Mouse (Mus musculus) embryonic facial prominence, embryonic 14.5 days (tissue): ENCODE measurements around the gene Arpc2. TPM values are rescaled to one million over a fixed set of nuclear protein-coding genes. Genes with fewer than 3 reads are reported as not detected.
A peak's percentile ranks its signal among the peaks of the same experiment; 100 is the strongest.

Experiments used
- ATAC-seq: fragments of 200-750 bp; cut with Nextera tagmentation; 2 replicates; pipeline ENCODE4 v1.8.0; 2017; ENCODE audit warnings: low read depth, moderate number of reproducible peaks, moderate TSS enrichment
- DNase-seq: peaks from one replicate; pipeline ENCODE4 v3.0.0-alpha.2; 2015; ENCODE audit warnings: low spot score
- H3K27ac ChIP-seq: fragments of 300-500 bp; sonication (generic); replicated peaks from 2 replicates; pipeline ENCODE4 v1.5.1; 2014; ENCODE audit warnings: low read depth, mild to moderate bottlenecking, low read length, moderate library complexity
- H3K27me3 ChIP-seq: fragments of 300-500 bp; sonication (generic); replicated peaks from 2 replicates; pipeline ENCODE4 v1.6.1; 2014; ENCODE audit warnings: low read length; ENCODE audit not compliant: control insufficient read depth, insufficient read depth
- H3K36me3 ChIP-seq: fragments of 300-500 bp; sonication (generic); 2 replicates; pipeline ENCODE4 v1.6.1; 2014; ENCODE audit warnings: low read length, mixed read lengths; ENCODE audit not compliant: control insufficient read depth, insufficient read depth
- H3K4me1 ChIP-seq: fragments of 300-500 bp; sonication (generic); 2 replicates; pipeline ENCODE4 v1.6.1; 2014; ENCODE audit warnings: antibody characterized with exemption, low read length; ENCODE audit not compliant: control insufficient read depth, insufficient read depth
- H3K4me2 ChIP-seq: fragments of 300-500 bp; sonication (generic); 2 replicates; pipeline ENCODE4 v1.6.1; 2014; ENCODE audit warnings: low read depth, mild to moderate bottlenecking, low read length, moderate library complexity, mixed read lengths
- H3K4me3 ChIP-seq: fragments of 300-500 bp; sonication (generic); 2 replicates; pipeline ENCODE4 v1.5.1; 2014; ENCODE audit warnings: low read depth, mild to moderate bottlenecking, low read length
- H3K9ac ChIP-seq: fragments of 300-500 bp; sonication (generic); 2 replicates; pipeline ENCODE4 v1.6.1; 2014; ENCODE audit warnings: low read depth, mild to moderate bottlenecking, low read length, moderate library complexity, mixed read lengths
- H3K9me3 ChIP-seq: fragments of 300-500 bp; sonication (generic); 2 replicates; pipeline ENCODE4 v1.6.1; 2016; ENCODE audit warnings: low read length; ENCODE audit not compliant: control insufficient read depth
- WGBS: fragments of 180-500 bp; shearing (Covaris S2); extraction: QIAGEN DNeasy Blood & Tissue Kit; methylation state at CpG from one replicate; pipeline ENCODE4 v1.1.7; 2014; 5-methylcytosine and 5-hydroxymethylcytosine counted together
- polyA plus RNA-seq: library from polyadenylated mRNA; unstranded; fragments of >200 nt; fragmentation: Nextera tagmentation; extraction: Ambion mirVana; gene quantifications from 2 replicates; pipeline ENCODE4 v1.2.1, GENCODE M21; 2014

The Arpc2 gene
- polyA plus RNA-seq, 1 experiment from 2014 or later = 341 TPM

GRCm38 (mm10) chr1:74297269-74297668 is 61.4 kb downstream of the Arpc2 start:
- Histone ChIP-seq H3K9ac (peak overlapping the region; percentile 32; the same call in 1 of the 2 replicates), H3K36me3 (peaks cover 20% of the 10 kb centered on the region; the same call in 1 of the 2 replicates), H3K27me3 (no peaks in the 10 kb centered on the region), H3K9me3 (no peaks in the 10 kb centered on the region), H3K4me2 (peak overlapping the region; percentile 45), H3K27ac (peak overlapping the region; percentile 91), H3K4me1 (peaks cover 29% of the 10 kb centered on the region), H3K4me3 (no peak overlapping the region)
- WGBS = 65% methylated on average over 3 of the region's 3 CpGs
- ATAC-seq = no peak
- peak; percentile 24 for DNase-seq

- DNase-seq (no peak), ATAC-seq (no peak)
- Histone ChIP-seq H3K4me1 (peaks cover 34% of the 10 kb centered on the region), H3K27ac (no peak overlapping the region), H3K9me3 (no peaks in the 10 kb centered on the region), H3K4me2 (no peak overlapping the region), H3K9ac (no peak overlapping the region), H3K4me3 (no peak overlapping the region), H3K27me3 (no peaks in the 10 kb centered on the region), H3K36me3 (peaks cover 10% of the 10 kb centered on the region; the same call in 1 of the 2 replicates)
- 84% methylated on average over 5 of the region's 5 CpGs for WGBS
These were observed 62.4 kb downstream of the Arpc2 start for GRCm38 (mm10) chr1:74298157-74298750.

- ATAC-seq (no peak), DNase-seq (no peak)
- Histone ChIP-seq H3K4me3 (no peak overlapping the region), H3K4me1 (peaks cover 34% of the 10 kb centered on the region), H3K4me2 (no peak overlapping the region), H3K9ac (no peak overlapping the region), H3K27ac (peak overlapping the region; percentile 28; the same call in 1 of the 2 replicates), H3K9me3 (no peaks in the 10 kb centered on the region), H3K36me3 (peaks cover 3% of the 10 kb centered on the region; the same call in 1 of the 2 replicates), H3K27me3 (no peaks in the 10 kb centered on the region)
- WGBS = 64% methylated on average over 5 of the region's 5 CpGs
These were observed 63.1 kb downstream of the Arpc2 start for GRCm38 (mm10) chr1:74298996-74299395.

GRCm38 (mm10) chr1:74300347-74301110 is 64.6 kb downstream of the Arpc2 start:
- peaks cover 24% of the 10 kb centered on the region for H3K4me1 ChIP-seq
- no peaks in the 10 kb centered on the region for H3K9me3 ChIP-seq
- no peaks in the 10 kb centered on the region for H3K36me3 ChIP-seq
- H3K27ac ChIP-seq = no peak overlapping the region
- no peak overlapping the region for H3K9ac ChIP-seq
- H3K27me3 ChIP-seq = no peaks in the 10 kb centered on the region
- H3K4me3 ChIP-seq = no peak overlapping the region
- WGBS = 78% methylated on average over 6 of the region's 6 CpGs
- DNase-seq (no peak), ATAC-seq (no peak)
- H3K4me2 ChIP-seq = no peak overlapping the region

GRCm38 (mm10) chr1:74302229-74302628 is 66.3 kb downstream of the Arpc2 start:
- peaks cover 7% of the 10 kb centered on the region for H3K4me1 ChIP-seq
- H3K9ac ChIP-seq = no peak overlapping the region

GRCm38 (mm10) chr1:74302835-74303234 is 67.0 kb downstream of the Arpc2 start:
- H3K27ac ChIP-seq = no peak overlapping the region
- no peak overlapping the region for H3K9ac ChIP-seq
- DNase-seq (no peak), ATAC-seq (no peak)
- peak overlapping the region; percentile 74 for H3K4me3 ChIP-seq
- H3K27me3 ChIP-seq = no peaks in the 10 kb centered on the region
- WGBS = 62% methylated on average over 2 of the region's 2 CpGs
- H3K9me3 ChIP-seq = no peaks in the 10 kb centered on the region
- no peaks in the 10 kb centered on the region for H3K36me3 ChIP-seq
- H3K4me1 ChIP-seq = peaks cover 5% of the 10 kb centered on the region
- H3K4me2 ChIP-seq = peak overlapping the region; percentile 77

More at GRCm38 (mm10) chr1:74302229-74302628, 66.3 kb downstream of the Arpc2 start:
- H3K27ac ChIP-seq = no peak overlapping the region
- no peak for ATAC-seq
- DNase-seq = no peak
- H3K27me3 ChIP-seq = no peaks in the 10 kb centered on the region
- WGBS = 87% methylated on average over 7 of the region's 7 CpGs
- no peak overlapping the region for H3K4me3 ChIP-seq
- H3K4me2 ChIP-seq = no peak overlapping the region
- H3K9me3 ChIP-seq = no peaks in the 10 kb centered on the region
- H3K36me3 ChIP-seq = no peaks in the 10 kb centered on the region

- no peaks in the 10 kb centered on the region for H3K9me3 ChIP-seq
- DNase-seq = peak; percentile 70
- H3K9ac ChIP-seq = peak overlapping the region; percentile 88
- no peaks in the 10 kb centered on the region for H3K27me3 ChIP-seq
- peak; percentile 91 for ATAC-seq
- peaks cover 5% of the 10 kb centered on the region for H3K4me1 ChIP-seq
- WGBS = 0% methylated on average over 32 of the region's 56 CpGs
- H3K27ac ChIP-seq = peak overlapping the region; percentile 87
- H3K36me3 ChIP-seq = no peaks in the 10 kb centered on the region
- peak overlapping the region; percentile 74 for H3K4me3 ChIP-seq
- H3K4me2 ChIP-seq = peak overlapping the region; percentile 77
These were observed 67.8 kb downstream of the Arpc2 start for GRCm38 (mm10) chr1:74303509-74304338.

- Histone ChIP-seq H3K27me3 (no peaks in the 10 kb centered on the region), H3K4me1 (peaks cover 5% of the 10 kb centered on the region), H3K4me2 (peak overlapping the region; percentile 77), H3K36me3 (no peaks in the 10 kb centered on the region), H3K9me3 (no peaks in the 10 kb centered on the region), H3K27ac (peak overlapping the region; percentile 87), H3K4me3 (peak overlapping the region; percentile 74), H3K9ac (peak overlapping the region; percentile 88)
- 4% methylated on average over 12 of the region's 12 CpGs for WGBS
- DNase-seq (peak; percentile 42), ATAC-seq (no peak)
These were observed 68.5 kb downstream of the Arpc2 start for GRCm38 (mm10) chr1:74304339-74304790.
